Mouse (Mus musculus) embryonic facial prominence, embryonic 11.5 days (tissue): Measurements from ENCODE around the gene Bst1. TPM values are rescaled to one million over a fixed set of nuclear protein-coding genes. Genes with fewer than 3 reads are reported as not detected.

Source experiments
- ATAC-seq: fragments of 200-750 bp; cut with Nextera tagmentation; replicated peaks from 2 replicates; pipeline ENCODE4 v1.8.0; 2017; ENCODE audit warnings: low read depth; ENCODE audit not compliant: insufficient number of reproducible peaks, low FRiP score, low TSS enrichment
- DNase-seq: peaks from one replicate; pipeline ENCODE4 v3.0.0-alpha.2; 2015; ENCODE audit warnings: low spot score
- H3K27ac ChIP-seq: fragments of 300-500 bp; sonication (generic); replicated peaks from 2 replicates; pipeline ENCODE4 v1.5.1; 2014; ENCODE audit warnings: mild to moderate bottlenecking, low read depth, low read length, control low read depth
- H3K27me3 ChIP-seq: fragments of 300-500 bp; sonication (generic); 2 replicates; pipeline ENCODE4 v1.6.1; 2014; ENCODE audit warnings: mild to moderate bottlenecking, low read length, moderate library complexity, mixed read lengths; ENCODE audit not compliant: control insufficient read depth, insufficient read depth
- H3K36me3 ChIP-seq: fragments of 300-500 bp; sonication (generic); replicated peaks from 2 replicates; pipeline ENCODE4 v1.6.1; 2014; ENCODE audit warnings: low read depth, mild to moderate bottlenecking, low read length, moderate library complexity, mixed read lengths; ENCODE audit not compliant: control insufficient read depth, insufficient read depth
- H3K4me1 ChIP-seq: fragments of 300-500 bp; sonication (generic); 2 replicates; pipeline ENCODE4 v1.6.1; 2014; ENCODE audit warnings: low read length, mixed read lengths; ENCODE audit not compliant: control insufficient read depth, insufficient read depth
- H3K4me2 ChIP-seq: fragments of 300-500 bp; sonication (generic); 2 replicates; pipeline ENCODE4 v1.6.1; 2014; ENCODE audit warnings: low read depth, mild to moderate bottlenecking, control low read depth, low read length, moderate library complexity
- H3K4me3 ChIP-seq: fragments of 300-500 bp; sonication (generic); 2 replicates; pipeline ENCODE4 v1.5.1; 2014; ENCODE audit warnings: low read depth, low read length, control low read depth
- H3K9ac ChIP-seq: fragments of 300-500 bp; sonication (generic); replicated peaks from 2 replicates; pipeline ENCODE4 v1.6.1; 2014; ENCODE audit warnings: mild to moderate bottlenecking, control low read depth, low read length
- H3K9me3 ChIP-seq: fragments of 300-500 bp; sonication (generic); replicated peaks from 2 replicates; pipeline ENCODE4 v1.6.1; 2016; ENCODE audit warnings: mild to moderate bottlenecking, low read length, inconsistent platforms, mixed read lengths; ENCODE audit not compliant: control insufficient read depth
- WGBS: fragments of 180-500 bp; shearing (Covaris S2); extraction: QIAGEN DNeasy Blood & Tissue Kit; methylation state at CpG from one replicate; pipeline ENCODE4 v1.1.7; 2014; 5-methylcytosine and 5-hydroxymethylcytosine counted together
- polyA plus RNA-seq: library from polyadenylated mRNA; unstranded; fragments of >200 nt; fragmentation: Nextera tagmentation; extraction: Ambion mirVana; gene quantifications from 2 replicates; pipeline ENCODE4 v1.2.1, GENCODE M21; 2014

Gene Bst1
- polyA plus RNA-seq, 1 experiment from 2014 or later, result 0.15 TPM

DNA sequence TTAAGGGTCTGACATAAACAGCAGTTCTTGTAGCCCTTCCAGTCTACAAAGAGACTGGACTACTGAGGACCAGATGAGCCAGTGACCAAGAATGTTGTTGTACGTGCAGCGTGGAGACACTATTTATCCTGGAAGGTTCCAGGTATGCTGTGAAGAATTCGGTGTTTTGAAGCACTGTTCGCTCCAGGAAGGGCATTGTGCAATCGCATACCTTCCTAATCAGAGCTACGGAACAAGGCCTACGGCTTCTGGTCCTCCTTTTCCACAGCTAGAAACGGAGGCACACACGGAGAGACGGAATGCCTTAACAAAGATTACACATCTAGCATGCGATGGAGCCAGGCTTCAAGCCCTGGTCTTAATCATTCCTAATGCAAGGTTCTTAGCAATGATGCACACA lies 2.1 kb downstream of the Bst1 start:
- Histone ChIP-seq H3K9ac (no peak overlapping the region), H3K9me3 (no peaks in the 10 kb centered on the region), H3K27ac (no peak overlapping the region), H3K4me3 (no peak overlapping the region), H3K36me3 (no peaks in the 10 kb centered on the region), H3K4me1 (no peaks in the 10 kb centered on the region), H3K4me2 (no peak overlapping the region), H3K27me3 (no peaks in the 10 kb centered on the region)
- DNase-seq, result no peak
- WGBS, result 90% methylated on average over 11 of the region's 11 CpGs
- no peak for ATAC-seq

GRCm38 (mm10) chr5:43821538-43821937 lies 2.9 kb downstream of the Bst1 start, which contains the start of gene Fbxl5:
TSS of gene Fbxl5 (minus strand) at chr5:43821638.
- no peak within 1 kb of the TSS for H3K27ac ChIP-seq
- H3K4me2 ChIP-seq, result no peak within 1 kb of the TSS
- no peaks in the 10 kb centered on the region for H3K36me3 ChIP-seq
- no peak for DNase-seq
- H3K4me1 ChIP-seq, result no peaks in the 10 kb centered on the region
- no peaks in the 10 kb centered on the region for H3K27me3 ChIP-seq
- no peak within 1 kb of the TSS for H3K9ac ChIP-seq
- WGBS, result 81% methylated on average over 19 of the region's 19 CpGs
- H3K9me3 ChIP-seq, result no peaks in the 10 kb centered on the region
- ATAC-seq, result no peak
- no peak within 1 kb of the TSS for H3K4me3 ChIP-seq

- ATAC-seq (no peak), DNase-seq (no peak)
- H3K27me3 ChIP-seq, result no peaks in the 10 kb centered on the region
- no peaks in the 10 kb centered on the region for H3K4me1 ChIP-seq
- no peaks in the 10 kb centered on the region for H3K36me3 ChIP-seq
- no peak overlapping the region for H3K4me2 ChIP-seq
- H3K4me3 ChIP-seq, result no peak overlapping the region
- H3K9ac ChIP-seq, result no peak overlapping the region
- H3K27ac ChIP-seq, result no peak overlapping the region
- H3K9me3 ChIP-seq, result no peaks in the 10 kb centered on the region
- WGBS, result 87% methylated on average over 8 of the region's 8 CpGs
Observed at GRCm38 (mm10) chr5:43822199-43822598, 3.5 kb downstream of the Bst1 start.

DNA sequence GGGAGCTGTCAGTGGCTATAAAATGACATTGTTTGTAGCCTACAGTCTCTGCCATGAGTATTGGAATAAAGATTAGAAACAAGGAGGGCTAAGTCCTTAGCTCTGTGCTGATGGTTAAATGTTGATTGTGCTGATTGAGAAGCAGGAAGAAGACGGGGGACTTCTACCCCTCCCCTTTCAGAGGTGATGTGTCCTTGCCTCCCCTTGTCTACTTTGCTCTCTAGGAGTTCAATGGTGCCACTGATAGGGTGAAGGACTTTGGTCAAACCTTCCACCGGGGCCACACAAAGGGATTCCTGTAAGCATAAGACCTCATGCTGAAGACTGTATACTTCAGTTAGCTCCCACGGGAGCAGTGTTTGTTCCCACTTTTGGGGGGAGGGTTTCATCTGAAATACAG lies 4.1 kb downstream of the Bst1 start:
- no peak overlapping the region for H3K9ac ChIP-seq
- DNase-seq (no peak), ATAC-seq (no peak)
- H3K4me3 ChIP-seq, result no peak overlapping the region
- H3K4me2 ChIP-seq, result no peak overlapping the region
- H3K27ac ChIP-seq, result no peak overlapping the region
- no peaks in the 10 kb centered on the region for H3K27me3 ChIP-seq
- H3K9me3 ChIP-seq, result no peaks in the 10 kb centered on the region
- no peaks in the 10 kb centered on the region for H3K36me3 ChIP-seq
- H3K4me1 ChIP-seq, result no peaks in the 10 kb centered on the region
- 75% methylated on average over 3 of the region's 3 CpGs for WGBS

DNA sequence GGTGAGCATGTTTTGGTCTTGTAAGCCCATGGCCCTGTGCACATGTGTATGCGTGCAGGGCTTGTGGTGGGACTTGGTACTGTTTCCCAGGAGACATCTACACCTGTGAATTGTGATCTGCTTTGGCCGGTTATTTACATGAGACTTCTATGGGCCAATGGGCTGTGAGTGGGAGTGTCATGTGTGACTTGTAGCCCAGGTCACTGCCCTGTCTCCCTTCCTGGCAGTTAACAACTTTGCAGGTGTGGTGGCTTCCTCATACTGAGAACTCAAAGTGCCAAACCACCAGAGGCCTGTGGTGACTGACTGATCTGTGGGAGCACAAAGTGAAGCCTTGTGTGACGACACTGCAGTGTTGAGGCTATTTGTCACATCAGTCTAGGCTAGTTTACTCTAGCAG lies 5.9 kb downstream of the Bst1 start:
- WGBS, result 83% methylated on average over 3 of the region's 3 CpGs
- no peak overlapping the region for H3K9ac ChIP-seq
- H3K4me3 ChIP-seq, result no peak overlapping the region
- DNase-seq (no peak), ATAC-seq (no peak)
- no peaks in the 10 kb centered on the region for H3K4me1 ChIP-seq
- H3K9me3 ChIP-seq, result no peaks in the 10 kb centered on the region
- H3K27ac ChIP-seq, result no peak overlapping the region
- H3K4me2 ChIP-seq, result no peak overlapping the region
- no peaks in the 10 kb centered on the region for H3K36me3 ChIP-seq
- H3K27me3 ChIP-seq, result no peaks in the 10 kb centered on the region

GRCm38 (mm10) chr5:43826883-43827282 lies 8.2 kb downstream of the Bst1 start:
- DNase-seq, result no peak
- H3K9ac ChIP-seq, result no peak overlapping the region
- WGBS, result 91% methylated on average over 2 of the region's 2 CpGs
- no peak for ATAC-seq
- no peaks in the 10 kb centered on the region for H3K4me1 ChIP-seq
- H3K27ac ChIP-seq, result no peak overlapping the region
- H3K27me3 ChIP-seq, result no peaks in the 10 kb centered on the region
- no peak overlapping the region for H3K4me3 ChIP-seq
- H3K36me3 ChIP-seq, result no peaks in the 10 kb centered on the region
- H3K4me2 ChIP-seq, result no peak overlapping the region
- H3K9me3 ChIP-seq, result no peaks in the 10 kb centered on the region

DNA sequence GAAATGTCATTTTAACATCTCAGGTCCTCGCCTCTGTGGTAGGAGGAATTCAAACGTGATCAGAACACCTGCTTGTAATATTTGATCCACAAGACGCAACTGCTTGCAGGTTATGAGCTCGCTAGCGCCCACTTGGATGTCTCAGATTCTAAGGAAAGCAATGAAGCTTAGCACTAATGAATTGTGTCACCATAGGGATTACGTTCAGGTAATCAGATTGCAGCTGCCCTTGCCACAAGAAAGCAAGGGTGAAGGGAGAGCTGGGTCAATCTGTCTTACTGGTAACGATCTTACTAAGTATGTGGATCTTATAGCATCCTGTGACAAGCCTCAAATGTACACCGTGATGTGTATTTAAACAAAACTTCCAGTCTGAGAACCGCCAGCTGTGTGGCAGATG lies 8.7 kb downstream of the Bst1 start:
- H3K36me3 ChIP-seq, result no peaks in the 10 kb centered on the region
- no peaks in the 10 kb centered on the region for H3K9me3 ChIP-seq
- no peaks in the 10 kb centered on the region for H3K4me1 ChIP-seq
- H3K27ac ChIP-seq, result no peak overlapping the region
- no peak overlapping the region for H3K9ac ChIP-seq
- no peak overlapping the region for H3K4me3 ChIP-seq
- H3K27me3 ChIP-seq, result no peaks in the 10 kb centered on the region
- WGBS, result 77% methylated on average over 9 of the region's 9 CpGs
- ATAC-seq (no peak), DNase-seq (no peak)
- H3K4me2 ChIP-seq, result no peak overlapping the region

DNA sequence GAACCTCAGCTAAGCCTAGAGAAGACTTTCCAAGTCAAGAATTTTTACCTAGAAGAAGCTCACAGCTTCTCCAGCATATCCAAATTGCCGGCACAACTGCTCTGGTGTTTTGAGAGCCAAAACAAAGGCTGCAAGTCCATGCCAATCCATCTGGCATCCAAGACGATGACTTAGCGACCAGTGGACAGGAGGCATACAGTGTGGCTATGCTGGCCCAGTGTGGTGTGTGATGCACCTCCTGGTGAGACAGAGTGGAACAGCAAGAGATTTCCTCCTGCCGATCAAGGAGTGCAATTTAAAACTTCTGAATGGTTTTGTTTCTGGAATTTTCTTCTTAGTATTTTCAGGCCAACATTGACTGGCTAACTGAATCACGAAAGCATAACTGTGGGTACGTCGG lies 17.9 kb downstream of the Bst1 start:
- H3K36me3 ChIP-seq, result no peaks in the 10 kb centered on the region
- WGBS, result 93% methylated on average over 7 of the region's 7 CpGs
- no peaks in the 10 kb centered on the region for H3K9me3 ChIP-seq
- H3K9ac ChIP-seq, result no peak overlapping the region
- no peaks in the 10 kb centered on the region for H3K27me3 ChIP-seq
- no peak overlapping the region for H3K27ac ChIP-seq
- no peak overlapping the region for H3K4me2 ChIP-seq
- DNase-seq (no peak), ATAC-seq (no peak)
- no peaks in the 10 kb centered on the region for H3K4me1 ChIP-seq
- H3K4me3 ChIP-seq, result no peak overlapping the region
